ENCODE assay signal across 8 mouse cellular contexts in genomic region chr11:57617526-57618264, GRCm38 (mm10). TPM values are rescaled to one million over a fixed set of nuclear protein-coding genes. Genes with fewer than 3 reads are reported as not detected.
DNase-seq lines count a peak whose midpoint lies in the region; ATAC-seq and TF ChIP-seq lines count a peak whose summit lies in the region.

No protein-coding gene starts in this region.

- 33% methylated on average over 15 of the region's 15 CpGs for WGBS in forebrain, embryonic 12.5 days
- 29% methylated on average over 15 of the region's 15 CpGs for WGBS in forebrain, embryonic 13.5 days
- WGBS in heart, adult 2 months, result 24% methylated on average over 15 of the region's 15 CpGs

- intact Hi-C loops in heart, adult 2 months (cut with DNase I), result loop anchor here (1.0 to 5.0 kb wide), 4 partner anchors 70 to 317 kb away; no protein-coding TSS in a partner anchor

- H3K4me1 ChIP-seq in forebrain, embryonic 12.5 days, result peaks cover 11% of the 10 kb centered on the region
- H3K4me1 ChIP-seq in forebrain, embryonic 13.5 days, result peaks cover 9% of the 10 kb centered on the region; the same call in 1 of the 2 replicates
- peaks cover 2% of the 10 kb centered on the region; the same call in 1 of the 2 replicates for H3K4me1 ChIP-seq in heart, adult 2 months (ENCODE audit: control insufficient read depth, insufficient read depth, low read length)

- H3K27ac ChIP-seq in forebrain, embryonic 12.5 days, result peak overlapping the region; percentile 43; the same call in 1 of the 2 replicates
- no peak overlapping the region for H3K27ac ChIP-seq in forebrain, embryonic 13.5 days
- no peak overlapping the region for H3K27ac ChIP-seq in heart, adult 2 months

- no peaks in the 10 kb centered on the region; the same call in 1 of the 2 replicates for H3K27me3 ChIP-seq in forebrain, embryonic 12.5 days
- H3K27me3 ChIP-seq in forebrain, embryonic 13.5 days, result peaks cover 2% of the 10 kb centered on the region; the same call in 1 of the 2 replicates
- no peaks in the 10 kb centered on the region for H3K27me3 ChIP-seq in heart, adult 2 months (ENCODE audit: control insufficient read depth, insufficient read depth, low read length)

- H3K4me3 ChIP-seq in forebrain, embryonic 12.5 days (replicated peaks), result no peak overlapping the region
- no peak overlapping the region for H3K4me3 ChIP-seq in forebrain, embryonic 13.5 days
- no peak overlapping the region for H3K4me3 ChIP-seq in heart, adult 2 months

- TF ChIP-seq CTCF in heart, adult 2 months (IDR thresholded peaks at IDR 0.05), result peak; percentile 85

- TF ChIP-seq EP300 in heart, adult 2 months (IDR thresholded peaks at IDR 0.05; ENCODE audit: insufficient read depth, low read depth, low read length), result peak; percentile 56; the same call in 1 of the 2 replicates

- H3K9me3 ChIP-seq in forebrain, embryonic 12.5 days, result no peaks in the 10 kb centered on the region
- no peaks in the 10 kb centered on the region for H3K9me3 ChIP-seq in forebrain, embryonic 13.5 days (replicated peaks)

- H3K4me2 ChIP-seq in forebrain, embryonic 12.5 days, result no peak overlapping the region
- no peak overlapping the region for H3K4me2 ChIP-seq in forebrain, embryonic 13.5 days

- no peak overlapping the region for H3K9ac ChIP-seq in forebrain, embryonic 12.5 days
- H3K9ac ChIP-seq in forebrain, embryonic 13.5 days, result no peak overlapping the region
- H3K9ac ChIP-seq in heart, adult 2 months (ENCODE audit: low read depth, low read length), result no peak overlapping the region

- no peaks in the 10 kb centered on the region for H3K36me3 ChIP-seq in forebrain, embryonic 12.5 days (replicated peaks)
- H3K36me3 ChIP-seq in forebrain, embryonic 13.5 days (ENCODE audit: poor library complexity, severe bottlenecking), result no peaks in the 10 kb centered on the region
- H3K36me3 ChIP-seq in heart, adult 2 months (ENCODE audit: control insufficient read depth, insufficient read depth, low read length), result no peaks in the 10 kb centered on the region

- peak; percentile 35 for DNase-seq in MEL-GATA-1-ER (ENCODE audit: extremely low read depth, low read depth)
- DNase-seq in cerebellum, postnatal 25 days, result peak; percentile 35 to 65
- peak; percentile 58 to 59 for DNase-seq in heart, adult 2 months
- DNase-seq in kidney, postnatal 25 days, result peak; percentile 68 to 84
- DNase-seq in lung, postnatal 10 days, result peak; percentile 55
- peak; percentile 15 to 54 for DNase-seq in spleen, adult 18-20 months

- no peaks in the 10 kb centered on the region for H3K79me2 ChIP-seq in heart, adult 2 months (replicated peaks; ENCODE audit: control insufficient read depth, insufficient read depth, low read length)

- ATAC-seq in forebrain, embryonic 12.5 days (ENCODE audit: low FRiP score), result 0 out of 2 replicates have a peak, but pooled peaks have one; percentile 46
- no peak for ATAC-seq in forebrain, embryonic 13.5 days

- no peak for TF ChIP-seq POLR2A in heart, adult 2 months (IDR thresholded peaks at IDR 0.05; ENCODE audit: insufficient read depth, low read depth, low read length)

RNA-seq across cellular contexts. Expression of gene Galnt10, which starts 27.5 kb away (rescaled TPM):
- polyA plus RNA-seq in forebrain, embryonic 12.5 days (2016; fragmentation: Nextera tagmentation; extraction: Ambion mirVana), result 16.8 and 18.7 TPM in 2 replicates
- polyA plus RNA-seq in forebrain, embryonic 13.5 days (2015; fragmentation: Nextera tagmentation; extraction: Ambion mirVana), result 10.4 and 10.7 TPM in 2 replicates
- 1 to 10 TPM; 5.6 to 8.7 TPM for total RNA-seq in heart, adult 2 months (2021)
- polyA plus RNA-seq in heart, adult 2 months (2012; rRNA removed), result 5.2 and 5.5 TPM in 2 replicates
